In the genomic region with DNA sequence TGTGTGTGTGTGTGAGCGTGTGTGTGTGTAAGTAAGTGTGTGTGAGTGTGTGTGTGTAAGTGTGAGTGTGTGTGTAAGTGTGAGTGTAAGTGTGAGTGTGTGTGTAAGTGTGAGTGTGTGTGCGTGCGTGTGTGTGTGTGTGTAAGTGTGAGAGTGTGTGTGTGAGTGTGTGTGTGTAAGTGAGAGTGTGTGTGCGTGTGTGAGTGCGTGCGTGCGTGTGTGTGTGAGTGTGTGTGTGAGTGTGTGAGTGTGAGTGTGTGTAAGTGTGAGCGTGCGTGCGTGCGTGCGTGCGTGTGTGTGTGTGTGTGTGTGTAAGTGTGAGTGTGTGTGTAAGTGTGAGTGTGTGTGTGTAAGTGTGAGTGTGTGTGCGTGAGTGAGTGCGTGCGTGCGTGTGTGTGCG, we compare ENCODE assay signal across 13 mouse cellular contexts.
"Had no signal": no experiment of that assay in that cellular context is flagged by ENCODE, and none has a peak within 500 bp of the region (broad histone marks: within the 10 kb centered on the region; RNA-seq: fewer than 3 reads in every experiment).

No protein-coding gene starts in this region.

- H3K9me3 ChIP-seq: liver, embryonic 13.5 days; liver, embryonic 15.5 days; midbrain, embryonic 10.5 days; midbrain, embryonic 13.5 days; midbrain, embryonic 15.5 days; neural tube, embryonic 12.5 days; stomach, embryonic 15.5 days had no signal

- ATAC-seq: liver, postnatal 0 days; midbrain, embryonic 13.5 days; midbrain, embryonic 15.5 days had no signal

- H3K4me2 ChIP-seq: liver, embryonic 13.5 days; liver, embryonic 15.5 days; lung, embryonic 14.5 days; midbrain, embryonic 13.5 days; midbrain, embryonic 15.5 days; neural tube, embryonic 12.5 days; stomach, embryonic 15.5 days had no signal

- H3K27me3 ChIP-seq: liver, embryonic 13.5 days; liver, embryonic 15.5 days; midbrain, embryonic 13.5 days; midbrain, embryonic 15.5 days; neural tube, embryonic 12.5 days; stomach, embryonic 15.5 days had no signal

- H3K9ac ChIP-seq: liver, embryonic 13.5 days; liver, embryonic 15.5 days; liver, postnatal 0 days; lung, embryonic 14.5 days; midbrain, embryonic 13.5 days; midbrain, embryonic 15.5 days; neural tube, embryonic 12.5 days; stomach, embryonic 15.5 days had no signal

- H3K27ac ChIP-seq: liver, embryonic 13.5 days; liver, embryonic 15.5 days; midbrain, embryonic 10.5 days; midbrain, embryonic 13.5 days; midbrain, embryonic 15.5 days; neural tube, embryonic 12.5 days; stomach, embryonic 15.5 days; stomach, postnatal 0 days had no signal

- H3K4me3 ChIP-seq: liver, embryonic 13.5 days; liver, embryonic 15.5 days; midbrain, embryonic 10.5 days; midbrain, embryonic 13.5 days; midbrain, embryonic 15.5 days; neural tube, embryonic 12.5 days; stomach, embryonic 15.5 days had no signal

- DNase-seq: liver, embryonic 13.5 days; liver, postnatal 0 days; lung, embryonic 14.5 days; lung, postnatal 10 days; lung, postnatal 4 days; right cerebral cortex, postnatal 14 days had no signal
